Mouse (Mus musculus) lung, adult 2 months (tissue): ENCODE data around the gene Gse1.

Experiments used
- CTCF ChIP-seq: fragments of 200-500 bp; IDR thresholded peaks from 2 replicates; pipeline ENCODE4 v1.5.1; 2011; ENCODE audit warnings: mild to moderate bottlenecking, low read length, control low read depth; ENCODE audit not compliant: insufficient read depth
- POLR2A ChIP-seq: fragments of 200-500 bp; IDR thresholded peaks from 2 replicates; pipeline ENCODE4 v1.6.1; 2011; ENCODE audit warnings: low read depth, mild to moderate bottlenecking, control low read depth, low read length, borderline replicate concordance; ENCODE audit errors: extremely low read depth

DNA sequence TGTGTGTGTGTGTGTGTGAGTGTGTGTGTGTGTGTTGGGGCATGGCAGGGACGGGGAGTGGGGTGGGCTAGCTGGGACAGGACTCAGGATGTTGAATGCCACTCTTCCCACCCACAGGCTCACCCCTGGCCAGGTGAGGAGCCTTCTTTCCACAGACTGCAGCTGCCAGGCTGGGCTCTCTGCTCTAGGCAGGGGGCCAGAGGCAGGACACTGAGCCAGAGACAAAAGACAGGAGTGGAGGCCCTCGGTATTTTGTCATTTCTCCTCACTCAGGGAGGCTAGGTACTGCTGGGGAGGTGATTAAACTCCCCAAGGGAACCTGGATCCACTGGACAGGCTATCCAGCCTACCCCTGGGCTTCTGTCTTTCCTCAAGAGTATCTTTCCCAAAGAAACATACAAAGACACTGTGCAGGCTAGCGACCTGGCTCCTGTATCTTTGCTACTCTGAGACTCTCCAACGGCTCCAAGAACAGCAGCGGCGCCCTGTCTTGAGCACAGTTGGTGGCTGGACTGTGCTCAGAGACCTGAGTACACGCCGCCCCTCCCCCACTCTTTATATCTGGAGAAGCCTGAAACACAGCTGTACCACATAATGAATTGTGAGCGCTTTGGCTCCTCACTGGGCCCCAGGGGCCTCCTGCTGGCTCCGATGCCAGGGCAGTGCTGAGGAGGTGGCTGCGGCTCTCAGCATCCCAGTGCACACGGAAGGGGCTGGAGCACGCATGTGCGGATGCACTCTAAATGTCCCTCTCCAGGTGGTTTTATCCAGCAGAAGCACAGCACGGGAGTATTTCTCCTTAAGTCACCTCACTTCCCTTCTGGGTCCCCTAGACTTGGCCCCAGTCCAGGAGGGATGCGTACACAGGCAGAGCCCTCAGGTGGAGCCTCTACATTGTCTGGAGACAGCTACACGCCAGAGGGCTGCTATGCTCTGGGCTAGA is 43.1 kb upstream of the Gse1 start:
- TF ChIP-seq POLR2A (no peak), CTCF (no peak)
